Mouse (Mus musculus): Measurements from ENCODE around the gene Tecpr2. TPM values are rescaled to one million over a fixed set of nuclear protein-coding genes. Genes with fewer than 3 reads are reported as not detected.

Gene Tecpr2
- polyA plus RNA-seq (2012; rRNA removed; ENCODE audit: low replicate concordance) = 1.4 and 4.4 TPM in 2 replicates

GRCm38 (mm10) chr12:110889036-110890020 lies at the start of gene Tecpr2, which contains the start of gene Cinp:
Tecpr2 (plus strand) TSS chr12:110889264.
Cinp (minus strand) TSS chr12:110889145.

GRCm38 (mm10) chr12:110840348-110841198 lies 48.5 kb upstream of the Tecpr2 start, which contains the start of gene Mok:
Mok (minus strand) TSS chr12:110840939.

GRCm38 (mm10) chr12:110850010-110850928 lies 38.8 kb upstream of the Tecpr2 start, which contains the start of gene Zfp839:
Zfp839 (plus strand) TSS chr12:110850253.

GRCm38 (mm10) chr12:110978607-110979406 lies 89.7 kb downstream of the Tecpr2 start, which contains the start of gene Ankrd9:
Ankrd9 (minus strand) TSS chr12:110979040.

Other genes starting within 250 kb of the Tecpr2 start
- not detected in 2 replicates for gene 1700001K19Rik, start 206.6 kb upstream of the Tecpr2 start, polyA plus RNA-seq (2012; rRNA removed; ENCODE audit: low replicate concordance)
- gene Hsp90aa1, start 186.5 kb upstream of the Tecpr2 start, polyA plus RNA-seq (2012; rRNA removed; ENCODE audit: low replicate concordance) = 9.4 and 10.4 TPM in 2 replicates
- gene Wdr20, start 151.3 kb upstream of the Tecpr2 start, polyA plus RNA-seq (2012; rRNA removed; ENCODE audit: low replicate concordance) = 9.4 and 16.7 TPM in 2 replicates
- 0.12 and 0.56 TPM in 2 replicates for gene Mok, start 48.3 kb upstream of the Tecpr2 start, polyA plus RNA-seq (2012; rRNA removed; ENCODE audit: low replicate concordance)
- 2.6 and 5.6 TPM in 2 replicates for gene Zfp839, start 39.0 kb upstream of the Tecpr2 start, polyA plus RNA-seq (2012; rRNA removed; ENCODE audit: low replicate concordance)
- 21.3 and 29.5 TPM in 2 replicates for gene Cinp, start 119 bp upstream of the Tecpr2 start, polyA plus RNA-seq (2012; rRNA removed; ENCODE audit: low replicate concordance)
- gene Ankrd9, start 89.8 kb downstream of the Tecpr2 start, polyA plus RNA-seq (2012; rRNA removed; ENCODE audit: low replicate concordance) = 183 and 263 TPM in 2 replicates
- 3.6 and 5.0 TPM in 2 replicates for gene Rcor1, start 150.1 kb downstream of the Tecpr2 start, polyA plus RNA-seq (2012; rRNA removed; ENCODE audit: low replicate concordance)

All from duodenum, adult 2 months (tissue).